Mouse (Mus musculus): Measurements from ENCODE around the gene Slc6a3. TPM values are rescaled to one million over a fixed set of nuclear protein-coding genes. Genes with fewer than 3 reads are reported as not detected.
A peak's percentile ranks its signal among the peaks of the same experiment; 100 is the strongest.

Slc6a3 gene
- polyA plus RNA-seq, 1 experiment from 2014 or later, result 0.13 TPM

GRCm38 (mm10) chr13:73508817-73509550 lies 27.6 kb upstream of the Slc6a3 start:
- Histone ChIP-seq H3K9me3 (no peaks in the 10 kb centered on the region), H3K9ac (no peak overlapping the region), H3K27me3 (no peaks in the 10 kb centered on the region), H3K4me1 (replicated peaks) (peaks cover 5% of the 10 kb centered on the region; the same call in 1 of the 2 replicates), H3K4me3 (no peak overlapping the region), H3K27ac (replicated peaks) (no peak overlapping the region), H3K4me2 (no peak overlapping the region), H3K36me3 (peaks cover 51% of the 10 kb centered on the region)
- ATAC-seq (ENCODE audit: low read depth), result no peak
- 88% methylated on average over 8 of the region's 8 CpGs for WGBS

GRCm38 (mm10) chr13:73509869-73510268 lies 26.7 kb upstream of the Slc6a3 start:
- H3K4me1 ChIP-seq (replicated peaks), result peaks cover 5% of the 10 kb centered on the region; the same call in 1 of the 2 replicates
- ATAC-seq (ENCODE audit: low read depth), result no peak
- no peak overlapping the region for H3K27ac ChIP-seq (replicated peaks)
- no peak overlapping the region for H3K9ac ChIP-seq
- no peaks in the 10 kb centered on the region for H3K27me3 ChIP-seq
- no peaks in the 10 kb centered on the region for H3K9me3 ChIP-seq
- peaks cover 60% of the 10 kb centered on the region for H3K36me3 ChIP-seq
- no peak overlapping the region for H3K4me2 ChIP-seq
- no peak overlapping the region for H3K4me3 ChIP-seq
- WGBS, result 86% methylated on average over 6 of the region's 6 CpGs

- 60% methylated on average over 13 of the region's 13 CpGs for WGBS
- peaks cover 80% of the 10 kb centered on the region for H3K36me3 ChIP-seq
- ATAC-seq (ENCODE audit: low read depth), result peak; percentile 61; the same call in 1 of the 2 replicates
Measured at GRCm38 (mm10) chr13:73512776-73513673, 23.5 kb upstream of the Slc6a3 start.

GRCm38 (mm10) chr13:73516886-73517285 lies 19.7 kb upstream of the Slc6a3 start:
- no peak overlapping the region for H3K4me2 ChIP-seq
- H3K27me3 ChIP-seq, result no peaks in the 10 kb centered on the region
- no peaks in the 10 kb centered on the region for H3K9me3 ChIP-seq
- 68% methylated on average over 4 of the region's 4 CpGs for WGBS
- no peak for ATAC-seq (ENCODE audit: low read depth)
- H3K27ac ChIP-seq (replicated peaks), result no peak overlapping the region
- peaks cover 47% of the 10 kb centered on the region for H3K36me3 ChIP-seq
- no peak overlapping the region for H3K4me3 ChIP-seq
- no peak overlapping the region for H3K9ac ChIP-seq
- H3K4me1 ChIP-seq (replicated peaks), result no peaks in the 10 kb centered on the region

More at GRCm38 (mm10) chr13:73512776-73513673, 23.5 kb upstream of the Slc6a3 start:
- H3K9ac ChIP-seq, result no peak overlapping the region
- H3K27me3 ChIP-seq, result no peaks in the 10 kb centered on the region
- H3K4me1 ChIP-seq (replicated peaks), result no peaks in the 10 kb centered on the region
- H3K4me3 ChIP-seq, result no peak overlapping the region
- H3K9me3 ChIP-seq, result no peaks in the 10 kb centered on the region
- no peak overlapping the region for H3K4me2 ChIP-seq
- H3K27ac ChIP-seq (replicated peaks), result no peak overlapping the region

- Histone ChIP-seq H3K4me1 (replicated peaks) (peaks cover 11% of the 10 kb centered on the region), H3K4me2 (no peak overlapping the region), H3K36me3 (no peaks in the 10 kb centered on the region), H3K27me3 (peaks cover 52% of the 10 kb centered on the region), H3K4me3 (no peak overlapping the region), H3K27ac (replicated peaks) (no peak overlapping the region), H3K9me3 (no peaks in the 10 kb centered on the region), H3K9ac (no peak overlapping the region)
- ATAC-seq (ENCODE audit: low read depth), result no peak
- WGBS, result 85% methylated on average over 3 of the region's 3 CpGs
Measured at GRCm38 (mm10) chr13:73533716-73534115, 2.8 kb upstream of the Slc6a3 start.

- 69% methylated on average over 3 of the region's 3 CpGs for WGBS
- peaks cover 11% of the 10 kb centered on the region for H3K4me1 ChIP-seq (replicated peaks)
- ATAC-seq (ENCODE audit: low read depth), result no peak
- no peaks in the 10 kb centered on the region for H3K36me3 ChIP-seq
- no peak overlapping the region for H3K9ac ChIP-seq
- H3K9me3 ChIP-seq, result no peaks in the 10 kb centered on the region
- H3K4me3 ChIP-seq, result no peak overlapping the region
- H3K27ac ChIP-seq (replicated peaks), result no peak overlapping the region
- no peak overlapping the region for H3K4me2 ChIP-seq
- peaks cover 57% of the 10 kb centered on the region for H3K27me3 ChIP-seq
Measured at GRCm38 (mm10) chr13:73535287-73535686, 1.3 kb upstream of the Slc6a3 start.

- WGBS, result 17% methylated on average over 13 of the region's 13 CpGs
- Histone ChIP-seq H3K27ac (replicated peaks) (no peak overlapping the region), H3K4me2 (peak overlapping the region; percentile 71), H3K4me1 (replicated peaks) (peaks cover 11% of the 10 kb centered on the region), H3K9me3 (no peaks in the 10 kb centered on the region), H3K9ac (peak overlapping the region; percentile 47; the same call in 1 of the 2 replicates), H3K4me3 (peak overlapping the region; percentile 40), H3K27me3 (peaks cover 60% of the 10 kb centered on the region), H3K36me3 (no peaks in the 10 kb centered on the region)
- peak; percentile 23; the same call in 1 of the 2 replicates for ATAC-seq (ENCODE audit: low read depth)
Measured at GRCm38 (mm10) chr13:73536824-73537223, 277 bp downstream of the Slc6a3 start.

GRCm38 (mm10) chr13:73564201-73564600 lies 27.7 kb downstream of the Slc6a3 start:
- WGBS, result 91% methylated on average over 5 of the region's 5 CpGs
- Histone ChIP-seq H3K36me3 (no peaks in the 10 kb centered on the region), H3K27ac (replicated peaks) (no peak overlapping the region), H3K4me2 (no peak overlapping the region), H3K4me3 (no peak overlapping the region), H3K4me1 (replicated peaks) (no peaks in the 10 kb centered on the region), H3K9ac (no peak overlapping the region), H3K9me3 (no peaks in the 10 kb centered on the region), H3K27me3 (no peaks in the 10 kb centered on the region)
- ATAC-seq (ENCODE audit: low read depth), result no peak

- no peak for ATAC-seq (ENCODE audit: low read depth)
- Histone ChIP-seq H3K27me3 (no peaks in the 10 kb centered on the region), H3K4me1 (replicated peaks) (no peaks in the 10 kb centered on the region), H3K9me3 (no peaks in the 10 kb centered on the region), H3K4me2 (no peak overlapping the region), H3K27ac (replicated peaks) (no peak overlapping the region), H3K9ac (no peak overlapping the region), H3K36me3 (no peaks in the 10 kb centered on the region), H3K4me3 (no peak overlapping the region)
Measured at GRCm38 (mm10) chr13:73575051-73575450, 38.5 kb downstream of the Slc6a3 start.

- no peaks in the 10 kb centered on the region for H3K27me3 ChIP-seq
- H3K4me3 ChIP-seq, result no peak overlapping the region
- H3K9ac ChIP-seq, result no peak overlapping the region
- WGBS, result 68% methylated on average over 2 of the region's 2 CpGs
- no peak overlapping the region for H3K27ac ChIP-seq (replicated peaks)
- H3K36me3 ChIP-seq, result no peaks in the 10 kb centered on the region
- ATAC-seq (ENCODE audit: low read depth), result no peak
- no peaks in the 10 kb centered on the region for H3K9me3 ChIP-seq
- H3K4me1 ChIP-seq (replicated peaks), result no peaks in the 10 kb centered on the region
- no peak overlapping the region for H3K4me2 ChIP-seq
Measured at GRCm38 (mm10) chr13:73577277-73577676, 40.7 kb downstream of the Slc6a3 start.

- H3K9ac ChIP-seq, result no peak overlapping the region
- peaks cover 24% of the 10 kb centered on the region for H3K27me3 ChIP-seq
- no peaks in the 10 kb centered on the region for H3K4me1 ChIP-seq (replicated peaks)
- WGBS, result 80% methylated on average over 3 of the region's 3 CpGs
- H3K4me3 ChIP-seq, result no peak overlapping the region
- no peak for ATAC-seq (ENCODE audit: low read depth)
- no peak overlapping the region for H3K4me2 ChIP-seq
- H3K36me3 ChIP-seq, result no peaks in the 10 kb centered on the region
- H3K27ac ChIP-seq (replicated peaks), result no peak overlapping the region
- no peaks in the 10 kb centered on the region for H3K9me3 ChIP-seq
Measured at GRCm38 (mm10) chr13:73591488-73591887, 54.9 kb downstream of the Slc6a3 start.

GRCm38 (mm10) chr13:73592546-73592945 lies 56.0 kb downstream of the Slc6a3 start:
- Histone ChIP-seq H3K9me3 (no peaks in the 10 kb centered on the region), H3K27ac (replicated peaks) (no peak overlapping the region), H3K4me1 (replicated peaks) (no peaks in the 10 kb centered on the region), H3K27me3 (peaks cover 29% of the 10 kb centered on the region), H3K4me2 (no peak overlapping the region), H3K36me3 (no peaks in the 10 kb centered on the region), H3K9ac (no peak overlapping the region), H3K4me3 (no peak overlapping the region)
- 58% methylated on average over 2 of the region's 2 CpGs for WGBS
- ATAC-seq (ENCODE audit: low read depth), result no peak
